Mouse (Mus musculus): Measurements from ENCODE around the gene Pih1d2. TPM values are rescaled to one million over a fixed set of nuclear protein-coding genes. Genes with fewer than 3 reads are reported as not detected.

Gene Pih1d2
- polyA plus RNA-seq, 2 experiments, result 2.3 to 3.2 TPM

GRCm38 (mm10) chr9:50658391-50658790 is 41.3 kb downstream of the Pih1d2 start:
- Histone ChIP-seq H3K4me1 (ENCODE audit: control insufficient read depth, insufficient read depth, low read length) (peaks cover 11% of the 10 kb centered on the region; the same call in 1 of the 2 replicates), H3K36me3 (ENCODE audit: control insufficient read depth, insufficient read depth, low read length) (peaks cover 25% of the 10 kb centered on the region), H3K4me3 (replicated peaks; ENCODE audit: low read length) (peak overlapping the region; percentile 96), H3K27me3 (ENCODE audit: control insufficient read depth, insufficient read depth, low read length) (no peaks in the 10 kb centered on the region), H3K4me2 (replicated peaks; ENCODE audit: low read depth, low read length, severe bottlenecking) (peak overlapping the region; percentile 45), H3K9ac (ENCODE audit: low read depth, low read length, severe bottlenecking) (peak overlapping the region; percentile 87), H3K27ac (replicated peaks; ENCODE audit: low read depth, low read length) (no peak overlapping the region), H3K9me3 (ENCODE audit: control insufficient read depth, low read length) (no peaks in the 10 kb centered on the region)
- ATAC-seq (ENCODE audit: low FRiP score, low read depth) (no peak), DNase-seq (ENCODE audit: low spot score) (no peak)
- WGBS, result 17% methylated on average over 5 of the region's 5 CpGs
- TF ChIP-seq POLR2A (IDR thresholded peaks at IDR 0.05; ENCODE audit: borderline replicate concordance, extremely low read depth, insufficient read depth, insufficient read length), result no peak

- ATAC-seq (ENCODE audit: low FRiP score, low read depth) (no peak; the same call in 1 of the 2 replicates), DNase-seq (ENCODE audit: low spot score) (no peak)
- peak overlapping the region; percentile 45 for H3K4me2 ChIP-seq (replicated peaks; ENCODE audit: low read depth, low read length, severe bottlenecking)
- WGBS, result under 1% methylated on average over 27 of the region's 28 CpGs
- no peak for TF ChIP-seq POLR2A (IDR thresholded peaks at IDR 0.05; ENCODE audit: borderline replicate concordance, extremely low read depth, insufficient read depth, insufficient read length)
- H3K4me3 ChIP-seq (replicated peaks; ENCODE audit: low read length), result peak overlapping the region; percentile 96
- H3K4me1 ChIP-seq (ENCODE audit: control insufficient read depth, insufficient read depth, low read length), result peaks cover 11% of the 10 kb centered on the region; the same call in 1 of the 2 replicates
- peak overlapping the region; percentile 85 for H3K27ac ChIP-seq (replicated peaks; ENCODE audit: low read depth, low read length)
- H3K27me3 ChIP-seq (ENCODE audit: control insufficient read depth, insufficient read depth, low read length), result no peaks in the 10 kb centered on the region
- H3K9ac ChIP-seq (ENCODE audit: low read depth, low read length, severe bottlenecking), result peak overlapping the region; percentile 87
- H3K9me3 ChIP-seq (ENCODE audit: control insufficient read depth, low read length), result no peaks in the 10 kb centered on the region
- H3K36me3 ChIP-seq (ENCODE audit: control insufficient read depth, insufficient read depth, low read length), result peaks cover 25% of the 10 kb centered on the region
Observed at GRCm38 (mm10) chr9:50658941-50659388, 41.8 kb downstream of the Pih1d2 start.

GRCm38 (mm10) chr9:50659392-50660217 is 42.5 kb downstream of the Pih1d2 start, which contains the start of gene Dlat:
Dlat (minus strand) TSS chr9:50659780.
- DNase-seq (ENCODE audit: low spot score), result peak; percentile 87
- Histone ChIP-seq H3K27me3 (ENCODE audit: control insufficient read depth, insufficient read depth, low read length) (no peaks in the 10 kb centered on the region), H3K4me1 (ENCODE audit: control insufficient read depth, insufficient read depth, low read length) (peaks cover 11% of the 10 kb centered on the region; the same call in 1 of the 2 replicates), H3K36me3 (ENCODE audit: control insufficient read depth, insufficient read depth, low read length) (peaks cover 24% of the 10 kb centered on the region), H3K4me3 (replicated peaks; ENCODE audit: low read length) (peak within 1 kb of the TSS; percentile 96), H3K9ac (ENCODE audit: low read depth, low read length, severe bottlenecking) (peak within 1 kb of the TSS; percentile 87), H3K9me3 (ENCODE audit: control insufficient read depth, low read length) (no peaks in the 10 kb centered on the region), H3K4me2 (replicated peaks; ENCODE audit: low read depth, low read length, severe bottlenecking) (peak within 1 kb of the TSS; percentile 45), H3K27ac (replicated peaks; ENCODE audit: low read depth, low read length) (peak within 1 kb of the TSS; percentile 85)
- ATAC-seq (ENCODE audit: low FRiP score, low read depth), result peak; percentile 95
- 2% methylated on average over 62 of the region's 63 CpGs for WGBS
- TF ChIP-seq POLR2A (IDR thresholded peaks at IDR 0.05; ENCODE audit: borderline replicate concordance, extremely low read depth, insufficient read depth, insufficient read length), result peak; percentile 88; the same call in 1 of the 2 replicates

- DNase-seq (ENCODE audit: low spot score) (peak; percentile 12), ATAC-seq (ENCODE audit: low FRiP score, low read depth) (no peak)
- H3K4me3 ChIP-seq (replicated peaks; ENCODE audit: low read length), result peak overlapping the region; percentile 96
- WGBS, result 12% methylated on average over 12 of the region's 12 CpGs
- TF ChIP-seq POLR2A (IDR thresholded peaks at IDR 0.05; ENCODE audit: borderline replicate concordance, extremely low read depth, insufficient read depth, insufficient read length), result no peak
- peaks cover 11% of the 10 kb centered on the region; the same call in 1 of the 2 replicates for H3K4me1 ChIP-seq (ENCODE audit: control insufficient read depth, insufficient read depth, low read length)
- H3K27ac ChIP-seq (replicated peaks; ENCODE audit: low read depth, low read length), result no peak overlapping the region
- peak overlapping the region; percentile 45 for H3K4me2 ChIP-seq (replicated peaks; ENCODE audit: low read depth, low read length, severe bottlenecking)
- H3K9ac ChIP-seq (ENCODE audit: low read depth, low read length, severe bottlenecking), result no peak overlapping the region; the same call in 1 of the 2 replicates
- H3K36me3 ChIP-seq (ENCODE audit: control insufficient read depth, insufficient read depth, low read length), result peaks cover 28% of the 10 kb centered on the region
- no peaks in the 10 kb centered on the region for H3K27me3 ChIP-seq (ENCODE audit: control insufficient read depth, insufficient read depth, low read length)
- H3K9me3 ChIP-seq (ENCODE audit: control insufficient read depth, low read length), result no peaks in the 10 kb centered on the region
Observed at GRCm38 (mm10) chr9:50660431-50660830, 43.3 kb downstream of the Pih1d2 start.

- ATAC-seq (ENCODE audit: low FRiP score, low read depth) (no peak), DNase-seq (ENCODE audit: low spot score) (no peak)
- no peak overlapping the region for H3K4me3 ChIP-seq (replicated peaks; ENCODE audit: low read length)
- peaks cover 49% of the 10 kb centered on the region for H3K36me3 ChIP-seq (ENCODE audit: control insufficient read depth, insufficient read depth, low read length)
- H3K4me2 ChIP-seq (replicated peaks; ENCODE audit: low read depth, low read length, severe bottlenecking), result no peak overlapping the region
- H3K9ac ChIP-seq (ENCODE audit: low read depth, low read length, severe bottlenecking), result no peak overlapping the region
- TF ChIP-seq POLR2A (IDR thresholded peaks at IDR 0.05; ENCODE audit: borderline replicate concordance, extremely low read depth, insufficient read depth, insufficient read length), result no peak
- no peaks in the 10 kb centered on the region for H3K9me3 ChIP-seq (ENCODE audit: control insufficient read depth, low read length)
- H3K27me3 ChIP-seq (ENCODE audit: control insufficient read depth, insufficient read depth, low read length), result no peaks in the 10 kb centered on the region
- 93% methylated on average over 5 of the region's 5 CpGs for WGBS
- H3K4me1 ChIP-seq (ENCODE audit: control insufficient read depth, insufficient read depth, low read length), result peaks cover 3% of the 10 kb centered on the region; the same call in 1 of the 2 replicates
- no peak overlapping the region for H3K27ac ChIP-seq (replicated peaks; ENCODE audit: low read depth, low read length)
Observed at GRCm38 (mm10) chr9:50664826-50665225, 47.7 kb downstream of the Pih1d2 start.

Data from limb, embryonic 14.5 days (tissue).